Mouse (Mus musculus) neural tube, embryonic 14.5 days (tissue): ENCODE results near the gene Met. TPM values are rescaled to one million over a fixed set of nuclear protein-coding genes. Genes with fewer than 3 reads are reported as not detected.

Source experiments
- ATAC-seq: fragments of 200-750 bp; cut with Nextera tagmentation; 2 replicates; pipeline ENCODE4 v1.8.0; 2017; ENCODE audit warnings: low read depth, mild to moderate bottlenecking, moderate TSS enrichment, moderate library complexity
- H3K27ac ChIP-seq: fragments of 300-500 bp; sonication (generic); 2 replicates; pipeline ENCODE4 v1.5.1; 2014; ENCODE audit warnings: low read depth, mild to moderate bottlenecking, control low read depth, low read length, moderate library complexity, mixed read lengths
- H3K27me3 ChIP-seq: fragments of 300-500 bp; sonication (generic); 2 replicates; pipeline ENCODE4 v1.6.1; 2014; ENCODE audit warnings: low read length; ENCODE audit not compliant: control insufficient read depth, insufficient read depth
- H3K36me3 ChIP-seq: fragments of 300-500 bp; sonication (generic); 2 replicates; pipeline ENCODE4 v1.6.1; 2014; ENCODE audit warnings: low read length, mixed read lengths; ENCODE audit not compliant: control insufficient read depth, insufficient read depth
- H3K4me1 ChIP-seq: fragments of 300-500 bp; sonication (generic); 2 replicates; pipeline ENCODE4 v1.6.1; 2014; ENCODE audit warnings: low read length; ENCODE audit not compliant: control insufficient read depth, insufficient read depth
- H3K4me2 ChIP-seq: fragments of 300-500 bp; sonication (generic); 2 replicates; pipeline ENCODE4 v1.6.1; 2014; ENCODE audit warnings: mild to moderate bottlenecking, low read depth, low read length, control low read depth
- H3K4me3 ChIP-seq: fragments of 300-500 bp; sonication (generic); 2 replicates; pipeline ENCODE4 v1.5.1; 2014; ENCODE audit warnings: low read depth, low read length, control low read depth, mixed read lengths
- H3K9ac ChIP-seq: fragments of 300-500 bp; sonication (generic); replicated peaks from 2 replicates; pipeline ENCODE4 v1.6.1; 2014; ENCODE audit warnings: low read depth, mild to moderate bottlenecking, control low read depth, low read length, mixed read lengths
- H3K9me3 ChIP-seq: fragments of 300-500 bp; sonication (generic); 2 replicates; pipeline ENCODE4 v1.6.1; 2016; ENCODE audit warnings: low read length; ENCODE audit not compliant: control insufficient read depth
- WGBS: fragments of 180-500 bp; shearing (Covaris S2); extraction: QIAGEN DNeasy Blood & Tissue Kit; methylation state at CpG from one replicate; pipeline ENCODE4 v1.1.7; 2014; 5-methylcytosine and 5-hydroxymethylcytosine counted together
- polyA plus RNA-seq: library from polyadenylated mRNA; unstranded; fragments of >200 nt; fragmentation: Nextera tagmentation; extraction: Ambion mirVana; gene quantifications from 2 replicates; pipeline ENCODE4 v1.2.1, GENCODE M21; 2014

Met gene
- polyA plus RNA-seq, 1 experiment from 2014 or later: 6.7 TPM

GRCm38 (mm10) chr6:17461435-17461834, 2.2 kb upstream of the Met start:
- H3K27ac ChIP-seq: no peak overlapping the region
- ATAC-seq: no peak

DNA sequence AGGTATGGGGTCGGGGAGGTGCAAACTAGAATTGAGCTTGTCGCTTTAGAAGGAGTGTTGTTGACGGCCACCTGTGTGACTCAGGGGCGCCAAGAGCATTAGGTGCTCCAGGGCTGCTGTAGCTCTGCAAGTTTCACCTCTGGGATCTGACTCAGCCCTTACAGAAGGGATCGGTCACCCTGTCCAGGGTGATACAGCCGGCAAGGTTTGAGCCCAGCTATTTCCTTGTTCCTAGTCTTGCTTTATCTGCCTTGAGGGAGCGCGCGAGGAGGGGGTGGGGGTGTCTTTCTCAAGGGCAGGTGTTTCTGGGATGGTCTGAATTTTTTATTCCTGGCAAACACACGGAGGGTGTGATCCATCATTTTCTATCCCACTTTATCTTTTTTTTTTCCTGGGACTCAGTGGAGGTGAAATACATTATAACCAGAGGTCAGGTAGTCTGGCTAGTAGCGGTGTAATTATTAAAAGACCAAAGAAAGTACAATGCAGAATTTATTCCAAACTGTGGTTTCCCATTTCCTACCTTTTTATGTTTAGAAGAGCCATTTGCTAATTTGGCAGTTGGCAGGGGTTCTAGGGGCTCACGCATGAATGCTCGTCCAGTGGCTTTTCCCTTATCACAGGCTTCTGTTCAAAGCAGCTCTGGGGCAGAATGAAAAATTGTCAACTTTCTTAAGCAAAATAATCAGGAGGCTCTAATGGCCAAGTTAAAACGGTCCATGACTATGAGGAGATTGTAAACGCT, 853 bp downstream of the Met start:
- Histone ChIP-seq H3K4me3 (peak overlapping the region; percentile 59), H3K9me3 (no peaks in the 10 kb centered on the region), H3K9ac (peak overlapping the region; percentile 54), H3K27me3 (peaks cover 3% of the 10 kb centered on the region; the same call in 1 of the 2 replicates), H3K4me2 (peak overlapping the region; percentile 98), H3K27ac (no peak overlapping the region), H3K36me3 (no peaks in the 10 kb centered on the region), H3K4me1 (0 out of 2 replicates have a peak, but pooled peaks cover 3% of the 10 kb centered on the region)
- 5% methylated on average over 15 of the region's 15 CpGs for WGBS
- peak; percentile 16 for ATAC-seq

More at GRCm38 (mm10) chr6:17461435-17461834, 2.2 kb upstream of the Met start:
- H3K9ac ChIP-seq: no peak overlapping the region
- H3K27me3 ChIP-seq: peaks cover 3% of the 10 kb centered on the region; the same call in 1 of the 2 replicates
- H3K4me1 ChIP-seq: 0 out of 2 replicates have a peak, but pooled peaks cover 3% of the 10 kb centered on the region
- H3K4me3 ChIP-seq: no peak overlapping the region
- WGBS: 82% methylated on average over 7 of the region's 7 CpGs
- no peak overlapping the region for H3K4me2 ChIP-seq
- H3K9me3 ChIP-seq: no peaks in the 10 kb centered on the region
- no peaks in the 10 kb centered on the region for H3K36me3 ChIP-seq

GRCm38 (mm10) chr6:17466526-17466925, 2.9 kb downstream of the Met start:
- 0 out of 2 replicates have a peak, but pooled peaks cover 3% of the 10 kb centered on the region for H3K4me1 ChIP-seq
- H3K27ac ChIP-seq: no peak overlapping the region
- 88% methylated on average over 3 of the region's 3 CpGs for WGBS
- no peak overlapping the region for H3K9ac ChIP-seq
- no peak overlapping the region for H3K4me3 ChIP-seq
- no peak overlapping the region for H3K4me2 ChIP-seq
- no peak for ATAC-seq
- peaks cover 3% of the 10 kb centered on the region; the same call in 1 of the 2 replicates for H3K27me3 ChIP-seq
- H3K36me3 ChIP-seq: no peaks in the 10 kb centered on the region
- no peaks in the 10 kb centered on the region for H3K9me3 ChIP-seq

GRCm38 (mm10) chr6:17468993-17469392, 5.4 kb downstream of the Met start:
- Histone ChIP-seq H3K27me3 (no peaks in the 10 kb centered on the region), H3K36me3 (no peaks in the 10 kb centered on the region), H3K9me3 (no peaks in the 10 kb centered on the region), H3K27ac (no peak overlapping the region), H3K4me2 (no peak overlapping the region), H3K9ac (no peak overlapping the region), H3K4me1 (0 out of 2 replicates have a peak, but pooled peaks cover 3% of the 10 kb centered on the region), H3K4me3 (no peak overlapping the region)
- WGBS: 94% methylated on average over 5 of the region's 5 CpGs
- no peak for ATAC-seq

- no peaks in the 10 kb centered on the region for H3K9me3 ChIP-seq
- no peak overlapping the region for H3K27ac ChIP-seq
- H3K9ac ChIP-seq: no peak overlapping the region
- H3K27me3 ChIP-seq: no peaks in the 10 kb centered on the region
- no peak overlapping the region for H3K4me3 ChIP-seq
- no peak overlapping the region for H3K4me2 ChIP-seq
- no peaks in the 10 kb centered on the region for H3K4me1 ChIP-seq
- no peak for ATAC-seq
- WGBS: 96% methylated on average over 3 of the region's 3 CpGs
- H3K36me3 ChIP-seq: no peaks in the 10 kb centered on the region
These were observed 9.5 kb downstream of the Met start for GRCm38 (mm10) chr6:17473128-17473527.

DNA sequence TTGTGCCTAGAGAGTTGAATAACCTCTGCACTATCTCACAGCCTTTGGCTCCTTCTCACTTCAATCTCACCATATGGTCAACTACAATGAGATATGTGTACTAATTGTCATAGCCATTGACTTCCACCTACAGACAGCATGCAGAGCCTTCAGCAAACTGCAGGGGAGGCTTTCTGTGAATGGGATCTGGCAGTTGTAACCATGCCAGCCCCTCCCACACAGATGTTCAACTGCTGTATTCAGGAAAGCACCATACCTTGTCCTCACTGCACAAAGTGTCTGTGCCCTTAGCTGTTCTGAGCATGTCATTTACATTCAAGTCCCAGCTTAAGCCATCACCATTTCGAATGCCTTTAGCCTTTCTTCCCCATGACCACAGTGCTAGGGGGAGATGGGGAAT, 14.2 kb downstream of the Met start:
- no peaks in the 10 kb centered on the region for H3K4me1 ChIP-seq
- peak; percentile 41; the same call in 1 of the 2 replicates for ATAC-seq
- no peak overlapping the region for H3K27ac ChIP-seq
- no peak overlapping the region for H3K4me3 ChIP-seq
- 30% methylated on average over 1 of the region's 1 CpGs for WGBS
- no peaks in the 10 kb centered on the region for H3K27me3 ChIP-seq
- no peak overlapping the region for H3K9ac ChIP-seq
- no peak overlapping the region for H3K4me2 ChIP-seq
- no peaks in the 10 kb centered on the region for H3K9me3 ChIP-seq
- H3K36me3 ChIP-seq: no peaks in the 10 kb centered on the region

GRCm38 (mm10) chr6:17478252-17478651, 14.7 kb downstream of the Met start:
- Histone ChIP-seq H3K4me3 (no peak overlapping the region), H3K27me3 (no peaks in the 10 kb centered on the region), H3K9me3 (no peaks in the 10 kb centered on the region), H3K4me1 (no peaks in the 10 kb centered on the region), H3K4me2 (no peak overlapping the region), H3K27ac (no peak overlapping the region), H3K36me3 (no peaks in the 10 kb centered on the region), H3K9ac (no peak overlapping the region)
- WGBS: 82% methylated on average over 6 of the region's 6 CpGs
- no peak for ATAC-seq

GRCm38 (mm10) chr6:17478838-17479570, 15.4 kb downstream of the Met start:
- H3K36me3 ChIP-seq: no peaks in the 10 kb centered on the region
- no peak overlapping the region for H3K4me2 ChIP-seq
- WGBS: 81% methylated on average over 10 of the region's 10 CpGs
- no peak overlapping the region for H3K4me3 ChIP-seq
- no peaks in the 10 kb centered on the region for H3K4me1 ChIP-seq
- no peak overlapping the region for H3K27ac ChIP-seq
- ATAC-seq: no peak
- no peaks in the 10 kb centered on the region for H3K9me3 ChIP-seq
- H3K9ac ChIP-seq: no peak overlapping the region
- H3K27me3 ChIP-seq: no peaks in the 10 kb centered on the region

- H3K4me1 ChIP-seq: no peaks in the 10 kb centered on the region
- no peaks in the 10 kb centered on the region for H3K9me3 ChIP-seq
- H3K27me3 ChIP-seq: no peaks in the 10 kb centered on the region
- no peaks in the 10 kb centered on the region for H3K36me3 ChIP-seq
- H3K9ac ChIP-seq: no peak overlapping the region
- no peak overlapping the region for H3K4me2 ChIP-seq
- ATAC-seq: no peak
- H3K27ac ChIP-seq: no peak overlapping the region
- no peak overlapping the region for H3K4me3 ChIP-seq
- 65% methylated on average over 4 of the region's 4 CpGs for WGBS
These were observed 17.5 kb downstream of the Met start for GRCm38 (mm10) chr6:17481068-17481467.
